In genomic region chr11:101133037-101133436, GRCm38 (mm10) we compare ENCODE assay signal across 21 mouse cellular contexts. TPM values are rescaled to one million over a fixed set of nuclear protein-coding genes. Genes with fewer than 3 reads are reported as not detected.
DNase-seq lines count a peak whose midpoint lies in the region; ATAC-seq and TF ChIP-seq lines count a peak whose summit lies in the region.
"Had no signal": no experiment of that assay in that cellular context is flagged by ENCODE, and none has a peak within 500 bp of the region (broad histone marks: within the 10 kb centered on the region; RNA-seq: fewer than 3 reads in every experiment).

No protein-coding gene starts in this region.

- H3K4me2 ChIP-seq in lung, postnatal 0 days (replicated peaks; ENCODE audit: low read depth, low read length) = no peak overlapping the region
- H3K4me2 ChIP-seq in liver, postnatal 0 days (ENCODE audit: low read depth, low read length) = no peak overlapping the region
- H3K4me2 ChIP-seq: forebrain, embryonic 13.5 days; heart, embryonic 13.5 days; hindbrain, embryonic 13.5 days; limb, embryonic 13.5 days had no signal

- ATAC-seq in lung, postnatal 0 days = peak; percentile 56
- no peak for ATAC-seq in liver, postnatal 0 days
- ATAC-seq: forebrain, embryonic 13.5 days had no signal

- no peak for TF ChIP-seq EP300 in lung, postnatal 0 days (IDR thresholded peaks at IDR 0.05)
- TF ChIP-seq EP300 in liver, postnatal 0 days (IDR thresholded peaks at IDR 0.05; ENCODE audit: low read depth) = no peak

- no peak overlapping the region for H3K4me3 ChIP-seq in lung, postnatal 0 days (ENCODE audit: low read depth, low read length)
- H3K4me3 ChIP-seq in liver, postnatal 0 days (ENCODE audit: low read depth, low read length) = no peak overlapping the region
- H3K4me3 ChIP-seq: embryonic facial prominence, embryonic 10.5 days; forebrain, embryonic 13.5 days; heart, embryonic 13.5 days; hindbrain, embryonic 13.5 days; limb, embryonic 13.5 days; myocyte had no signal

- H3K4me1 ChIP-seq in lung, postnatal 0 days (ENCODE audit: insufficient read depth, low read depth, low read length) = no peaks in the 10 kb centered on the region
- peaks cover 5% of the 10 kb centered on the region; the same call in 1 of the 2 replicates for H3K4me1 ChIP-seq in liver, postnatal 0 days (ENCODE audit: insufficient read depth)
- H3K4me1 ChIP-seq: forebrain, embryonic 13.5 days; hindbrain, embryonic 13.5 days; limb, embryonic 13.5 days had no signal

- 36% methylated on average over 12 of the region's 12 CpGs for WGBS in lung, postnatal 0 days
- 32% methylated on average over 12 of the region's 12 CpGs for WGBS in liver, postnatal 0 days (ENCODE audit: insufficient replicate concordance)

- H3K9ac ChIP-seq in lung, postnatal 0 days (replicated peaks; ENCODE audit: low read depth) = no peak overlapping the region
- no peak overlapping the region for H3K9ac ChIP-seq in liver, postnatal 0 days (replicated peaks)
- H3K9ac ChIP-seq: forebrain, embryonic 13.5 days; heart, embryonic 13.5 days; hindbrain, embryonic 13.5 days; limb, embryonic 13.5 days; liver, embryonic 14.5 days had no signal

- no peaks in the 10 kb centered on the region for H3K36me3 ChIP-seq in lung, postnatal 0 days (ENCODE audit: insufficient read depth, low read length)
- no peaks in the 10 kb centered on the region for H3K36me3 ChIP-seq in liver, postnatal 0 days (replicated peaks; ENCODE audit: insufficient read depth, low read length)
- H3K36me3 ChIP-seq: embryonic facial prominence, embryonic 10.5 days; heart, embryonic 13.5 days; hindbrain, embryonic 13.5 days; limb, embryonic 13.5 days had no signal

- no peaks in the 10 kb centered on the region for H3K27me3 ChIP-seq in lung, postnatal 0 days (replicated peaks; ENCODE audit: insufficient read depth, low read length)
- H3K27me3 ChIP-seq in liver, postnatal 0 days (ENCODE audit: insufficient read depth, low read length) = no peaks in the 10 kb centered on the region
- H3K27me3 ChIP-seq: CH12.LX; forebrain, embryonic 13.5 days; heart, embryonic 13.5 days; hindbrain, embryonic 13.5 days; limb, embryonic 13.5 days had no signal

- no peak overlapping the region for H3K27ac ChIP-seq in lung, postnatal 0 days (ENCODE audit: low read length)
- no peak overlapping the region for H3K27ac ChIP-seq in liver, postnatal 0 days (ENCODE audit: low read depth)
- H3K27ac ChIP-seq: embryonic facial prominence, embryonic 10.5 days; forebrain, embryonic 13.5 days; heart, embryonic 13.5 days; hindbrain, embryonic 13.5 days; limb, embryonic 13.5 days; liver, embryonic 14.5 days had no signal

- H3K9me3 ChIP-seq in lung, postnatal 0 days (ENCODE audit: low read length) = no peaks in the 10 kb centered on the region
- no peaks in the 10 kb centered on the region for H3K9me3 ChIP-seq in liver, postnatal 0 days (ENCODE audit: low read length)
- H3K9me3 ChIP-seq: heart, embryonic 13.5 days; hindbrain, embryonic 13.5 days; limb, embryonic 13.5 days had no signal

- TF ChIP-seq CTCF in lung, postnatal 0 days (IDR thresholded peaks at IDR 0.05) = no peak
- no peak for TF ChIP-seq CTCF in liver, postnatal 0 days (IDR thresholded peaks at IDR 0.05; ENCODE audit: low read depth)

- peak; percentile 37 to 39 for DNase-seq in cerebellum, postnatal 10 days
- no peak for DNase-seq in cerebellum, postnatal 25 days
- peak; percentile 44 for DNase-seq in lung, postnatal 0 days (ENCODE audit: low spot score)
- no peak for DNase-seq in lung, postnatal 10 days
- DNase-seq in kidney, adult 9 months = peak; percentile 60
- DNase-seq in thymus, postnatal 36 days = no peak
- DNase-seq in liver, postnatal 0 days = no peak
- DNase-seq: gastrocnemius, postnatal 10 days; heart, adult 18-20 months; layer of hippocampus, postnatal 36 days; midbrain, embryonic 14.5 days; spleen, adult 18-20 months; thymus, postnatal 4 days had no signal

RNA-seq across cellular contexts. Expression of gene Tubg1, which starts 13.3 kb away (rescaled TPM):
- polyA plus RNA-seq in lung, postnatal 0 days (2015; fragmentation: Nextera tagmentation; extraction: Ambion mirVana) = 25.8 TPM in 2 replicates
- polyA plus RNA-seq in liver, postnatal 0 days (2015; fragmentation: Nextera tagmentation; extraction: Ambion mirVana) = 19.0 and 20.8 TPM in 2 replicates

RNA-seq across cellular contexts. Expression of gene Retreg3, which starts 13.3 kb away (rescaled TPM):
- polyA plus RNA-seq in lung, postnatal 0 days (2015; fragmentation: Nextera tagmentation; extraction: Ambion mirVana) = 18.8 and 18.9 TPM in 2 replicates
- polyA plus RNA-seq in liver, postnatal 0 days (2015; fragmentation: Nextera tagmentation; extraction: Ambion mirVana) = 9.2 and 9.4 TPM in 2 replicates

RNA-seq across cellular contexts. Expression of gene Tubg2, which starts 22.7 kb away (rescaled TPM):
- 1.9 and 2.3 TPM in 2 replicates for polyA plus RNA-seq in lung, postnatal 0 days (2015; fragmentation: Nextera tagmentation; extraction: Ambion mirVana)
- polyA plus RNA-seq in liver, postnatal 0 days (2015; fragmentation: Nextera tagmentation; extraction: Ambion mirVana) = 0.12 and 0.22 TPM in 2 replicates

RNA-seq across cellular contexts. Expression of gene Cntnap1, which starts 37.3 kb away (rescaled TPM):
- 0.24 and 0.56 TPM in 2 replicates for polyA plus RNA-seq in lung, postnatal 0 days (2015; fragmentation: Nextera tagmentation; extraction: Ambion mirVana)
- 1.4 and 1.5 TPM in 2 replicates for polyA plus RNA-seq in liver, postnatal 0 days (2015; fragmentation: Nextera tagmentation; extraction: Ambion mirVana)

RNA-seq across cellular contexts. Expression of gene Psmc3ip, which starts 37.8 kb away (rescaled TPM):
- 9.8 and 10.4 TPM in 2 replicates for polyA plus RNA-seq in lung, postnatal 0 days (2015; fragmentation: Nextera tagmentation; extraction: Ambion mirVana)
- polyA plus RNA-seq in liver, postnatal 0 days (2015; fragmentation: Nextera tagmentation; extraction: Ambion mirVana) = 8.1 and 8.2 TPM in 2 replicates

Comparison
In these comparisons a context has a peak if more than half of its experiments do, and no peak if none do; other contexts are left out.
1. DNase-seq: peak in cerebellum, postnatal 10 days (2 of 2), lung, postnatal 0 days (single experiment) and kidney, adult 9 months (single experiment); none in cerebellum, postnatal 25 days (0 of 2), lung, postnatal 10 days (single experiment), thymus, postnatal 36 days (0 of 2) and liver, postnatal 0 days (single experiment).